Mouse (Mus musculus) hindbrain, embryonic 13.5 days (tissue): ENCODE data around the gene Fcho1. TPM values are rescaled to one million over a fixed set of nuclear protein-coding genes. Genes with fewer than 3 reads are reported as not detected.
"Not testable (repeated sequence)": the region's sequence is repeated elsewhere in the genome, so short reads cannot be mapped to it uniquely, and the experiment has no call there.

Experiments used
- ATAC-seq: fragments of 200-750 bp; cut with Nextera tagmentation; 2 replicates; pipeline ENCODE4 v1.8.0; 2017; ENCODE audit warnings: moderate TSS enrichment; ENCODE audit not compliant: low FRiP score
- H3K27ac ChIP-seq: fragments of 300-500 bp; sonication (generic); 2 replicates; pipeline ENCODE4 v1.5.1; 2015; ENCODE audit warnings: inconsistent platforms, mild to moderate bottlenecking, moderate library complexity
- H3K27me3 ChIP-seq: fragments of 300-500 bp; sonication (generic); 2 replicates; pipeline ENCODE4 v1.6.1; 2015; ENCODE audit warnings: mild to moderate bottlenecking, inconsistent platforms
- H3K36me3 ChIP-seq: fragments of 300-500 bp; sonication (generic); 2 replicates; pipeline ENCODE4 v1.6.1; 2015; ENCODE audit warnings: mild to moderate bottlenecking, inconsistent platforms
- H3K4me1 ChIP-seq: fragments of 300-500 bp; sonication (generic); replicated peaks from 2 replicates; pipeline ENCODE4 v1.6.1; 2015; ENCODE audit warnings: inconsistent platforms
- H3K4me2 ChIP-seq: fragments of 300-500 bp; sonication (generic); 2 replicates; pipeline ENCODE4 v1.6.1; 2015; ENCODE audit warnings: inconsistent platforms, mild to moderate bottlenecking, moderate library complexity
- H3K4me3 ChIP-seq: fragments of 300-500 bp; sonication (generic); 2 replicates; pipeline ENCODE4 v1.5.1; 2015; ENCODE audit warnings: mild to moderate bottlenecking, inconsistent platforms
- H3K9ac ChIP-seq: fragments of 300-500 bp; sonication (generic); 2 replicates; pipeline ENCODE4 v1.6.1; 2015; ENCODE audit warnings: mild to moderate bottlenecking, inconsistent platforms
- H3K9me3 ChIP-seq: fragments of 300-500 bp; sonication (generic); 2 replicates; pipeline ENCODE4 v1.6.1; 2016; ENCODE audit warnings: inconsistent platforms
- WGBS: fragments of 180-500 bp; shearing (Covaris S2); methylation state at CpG from one replicate; pipeline ENCODE4 v1.1.7; 2015; 5-methylcytosine and 5-hydroxymethylcytosine counted together
- polyA plus RNA-seq: library from polyadenylated mRNA; unstranded; fragments of >200 nt; fragmentation: Nextera tagmentation; extraction: Ambion mirVana; gene quantifications from 2 replicates; pipeline ENCODE4 v1.2.1, GENCODE M21; 2015

The Fcho1 gene
- polyA plus RNA-seq, 1 experiment from 2014 or later = 62.2 TPM

GRCm38 (mm10) chr8:71711574-71711973, 13.9 kb downstream of the Fcho1 start:
- Histone ChIP-seq H3K4me1 (peaks cover 5% of the 10 kb centered on the region), H3K4me3 (no peak overlapping the region), H3K36me3 (peaks cover 73% of the 10 kb centered on the region), H3K9me3 (no peaks in the 10 kb centered on the region), H3K27me3 (peaks cover 29% of the 10 kb centered on the region), H3K27ac (no peak overlapping the region), H3K9ac (no peak overlapping the region), H3K4me2 (no peak overlapping the region)
- ATAC-seq = no peak
- 90% methylated on average over 2 of the region's 2 CpGs for WGBS

GRCm38 (mm10) chr8:71709800-71710446, 15.6 kb downstream of the Fcho1 start:
- WGBS = 22% methylated on average over 25 of the region's 25 CpGs
- Histone ChIP-seq H3K4me3 (no peak overlapping the region), H3K36me3 (peaks cover 58% of the 10 kb centered on the region)

GRCm38 (mm10) chr8:71709134-71709799, 16.2 kb downstream of the Fcho1 start:
- H3K4me2 ChIP-seq = no peak overlapping the region
- H3K9me3 ChIP-seq = no peaks in the 10 kb centered on the region
- H3K36me3 ChIP-seq = peaks cover 52% of the 10 kb centered on the region
- peak; percentile 29 for ATAC-seq
- H3K27me3 ChIP-seq = peaks cover 41% of the 10 kb centered on the region
- H3K4me1 ChIP-seq = peaks cover 5% of the 10 kb centered on the region
- H3K27ac ChIP-seq = no peak overlapping the region
- H3K4me3 ChIP-seq = no peak overlapping the region
- 39% methylated on average over 25 of the region's 25 CpGs for WGBS
- H3K9ac ChIP-seq = no peak overlapping the region

More at GRCm38 (mm10) chr8:71709800-71710446, 15.6 kb downstream of the Fcho1 start:
- Histone ChIP-seq H3K4me1 (peaks cover 5% of the 10 kb centered on the region), H3K27ac (no peak overlapping the region), H3K4me2 (peak overlapping the region; percentile 44), H3K9me3 (no peaks in the 10 kb centered on the region), H3K9ac (no peak overlapping the region), H3K27me3 (peaks cover 35% of the 10 kb centered on the region)
- ATAC-seq = peak; percentile 76

GRCm38 (mm10) chr8:71707874-71708273, 17.6 kb downstream of the Fcho1 start:
- Histone ChIP-seq H3K9ac (no peak overlapping the region), H3K4me2 (no peak overlapping the region), H3K36me3 (peaks cover 40% of the 10 kb centered on the region), H3K9me3 (no peaks in the 10 kb centered on the region), H3K27ac (no peak overlapping the region), H3K4me1 (peaks cover 5% of the 10 kb centered on the region), H3K4me3 (no peak overlapping the region), H3K27me3 (peaks cover 55% of the 10 kb centered on the region)
- WGBS = 30% methylated on average over 8 of the region's 8 CpGs
- no peak for ATAC-seq

- peaks cover 85% of the 10 kb centered on the region for H3K27me3 ChIP-seq
- ATAC-seq = not testable (repeated sequence)
These were observed 22.1 kb downstream of the Fcho1 start for GRCm38 (mm10) chr8:71703400-71703799.

GRCm38 (mm10) chr8:71702923-71703322, 22.6 kb downstream of the Fcho1 start:
- 82% methylated on average over 3 of the region's 3 CpGs for WGBS
- H3K4me2 ChIP-seq = no peak overlapping the region
- peaks cover 4% of the 10 kb centered on the region; the same call in 1 of the 2 replicates for H3K36me3 ChIP-seq
- no peaks in the 10 kb centered on the region for H3K9me3 ChIP-seq
- H3K9ac ChIP-seq = no peak overlapping the region
- ATAC-seq = no peak
- H3K4me3 ChIP-seq = no peak overlapping the region
- H3K27ac ChIP-seq = no peak overlapping the region
- peaks cover 6% of the 10 kb centered on the region for H3K4me1 ChIP-seq
- peaks cover 83% of the 10 kb centered on the region for H3K27me3 ChIP-seq

More at GRCm38 (mm10) chr8:71703400-71703799, 22.1 kb downstream of the Fcho1 start:
- H3K4me1 ChIP-seq, H3K9ac ChIP-seq, H3K36me3 ChIP-seq, H3K4me3 ChIP-seq, H3K9me3 ChIP-seq, H3K4me2 ChIP-seq, H3K27ac ChIP-seq: not testable (repeated sequence)

GRCm38 (mm10) chr8:71702087-71702432, 23.5 kb downstream of the Fcho1 start:
- Histone ChIP-seq H3K27me3 (peaks cover 82% of the 10 kb centered on the region), H3K4me3 (no peak overlapping the region)

GRCm38 (mm10) chr8:71701414-71702086, 24.0 kb downstream of the Fcho1 start, which contains the start of gene B3gnt3:
Gene B3gnt3 (minus strand): TSS chr8:71701789.
- Histone ChIP-seq H3K36me3 (no peaks in the 10 kb centered on the region), H3K27ac (no peak within 1 kb of the TSS), H3K4me2 (peak within 1 kb of the TSS; percentile 21), H3K27me3 (peaks cover 86% of the 10 kb centered on the region), H3K4me3 (no peak within 1 kb of the TSS; the same call in 1 of the 2 replicates), H3K4me1 (peaks cover 6% of the 10 kb centered on the region), H3K9me3 (no peaks in the 10 kb centered on the region), H3K9ac (0 out of 2 replicates have a peak within 1 kb of the TSS, but pooled peaks have one; percentile 19)
- ATAC-seq = no peak
- WGBS = 14% methylated on average over 32 of the region's 34 CpGs

More at GRCm38 (mm10) chr8:71702087-71702432, 23.5 kb downstream of the Fcho1 start:
- H3K4me2 ChIP-seq = no peak overlapping the region
- no peak for ATAC-seq
- 25% methylated on average over 4 of the region's 4 CpGs for whole genome bisulfite sequencing
- H3K9me3 ChIP-seq = no peaks in the 10 kb centered on the region
- H3K27ac ChIP-seq = no peak overlapping the region
- peaks cover 6% of the 10 kb centered on the region for H3K4me1 ChIP-seq
- H3K36me3 ChIP-seq = no peaks in the 10 kb centered on the region
- H3K9ac ChIP-seq = no peak overlapping the region

- H3K4me3 ChIP-seq = no peak overlapping the region; the same call in 1 of the 2 replicates
- H3K4me1 ChIP-seq = peaks cover 6% of the 10 kb centered on the region
- no peaks in the 10 kb centered on the region for H3K9me3 ChIP-seq
- H3K4me2 ChIP-seq = peak overlapping the region; percentile 21
- 11% methylated on average over 29 of the region's 29 CpGs for WGBS
- 0 out of 2 replicates have a peak overlapping the region, but pooled peaks have one; percentile 19 for H3K9ac ChIP-seq
- no peaks in the 10 kb centered on the region for H3K36me3 ChIP-seq
- H3K27me3 ChIP-seq = peaks cover 92% of the 10 kb centered on the region
- H3K27ac ChIP-seq = no peak overlapping the region
- no peak for ATAC-seq
These were observed 24.8 kb downstream of the Fcho1 start for GRCm38 (mm10) chr8:71700493-71701269.

- not testable (repeated sequence) for H3K36me3 ChIP-seq, ATAC-seq, H3K9me3 ChIP-seq, H3K9ac ChIP-seq, H3K4me2 ChIP-seq, H3K27ac ChIP-seq, H3K4me3 ChIP-seq
- Histone ChIP-seq H3K27me3 (peaks cover 94% of the 10 kb centered on the region), H3K4me1 (peaks cover 15% of the 10 kb centered on the region)
- 65% methylated on average over 12 of the region's 12 CpGs for WGBS
These were observed 30.1 kb downstream of the Fcho1 start for GRCm38 (mm10) chr8:71695456-71695855.

GRCm38 (mm10) chr8:71693166-71694041, 32.1 kb downstream of the Fcho1 start:
- Histone ChIP-seq H3K27ac (no peak overlapping the region), H3K4me2 (peak overlapping the region; percentile 40), H3K27me3 (peaks cover 94% of the 10 kb centered on the region), H3K9ac (peak overlapping the region; percentile 24; the same call in 1 of the 2 replicates), H3K36me3 (no peaks in the 10 kb centered on the region), H3K9me3 (no peaks in the 10 kb centered on the region), H3K4me3 (peak overlapping the region; percentile 24), H3K4me1 (peaks cover 18% of the 10 kb centered on the region)
- peak; percentile 47; the same call in 1 of the 2 replicates for ATAC-seq
- 10% methylated on average over 68 of the region's 68 CpGs for WGBS
